Mouse (Mus musculus) E14TG2a.4 (cell line): ENCODE data around the gene Umad1.

Source experiments
- H3K27me3 ChIP-seq: 2 replicates; pipeline ENCODE4 v1.6.1; 2014; ENCODE audit warnings: low read length, control low read depth; ENCODE audit not compliant: insufficient read depth
- H3K36me3 ChIP-seq: 2 replicates; pipeline ENCODE4 v1.6.1; 2014; ENCODE audit warnings: low read length, control low read depth; ENCODE audit not compliant: insufficient read depth
- H3K4me1 ChIP-seq: replicated peaks from 2 replicates; pipeline ENCODE4 v1.6.1; 2014; ENCODE audit warnings: low read depth, low read length, control low read depth
- H3K4me3 ChIP-seq: replicated peaks from 2 replicates; pipeline ENCODE4 v1.5.1; 2014; ENCODE audit warnings: mild to moderate bottlenecking, low read length
- H3K9me3 ChIP-seq: 2 replicates; pipeline ENCODE4 v1.6.1; 2014; ENCODE audit warnings: low read length, control low read depth
- CTCF ChIP-seq: conservative IDR thresholded peaks from 2 replicates; pipeline ENCODE4 v1.5.1; 2014; ENCODE audit warnings: low read length
- NANOG ChIP-seq: IDR thresholded peaks from 2 replicates; pipeline ENCODE4 v1.6.1; 2014; ENCODE audit warnings: borderline replicate concordance, low read length, mixed read lengths
- POU5F1 ChIP-seq: IDR thresholded peaks from 2 replicates; pipeline ENCODE4 v1.6.1; 2014; ENCODE audit warnings: low read length, borderline replicate concordance

Umad1 gene

GRCm38 (mm10) chr6:8455599-8455998 lies 196.5 kb downstream of the Umad1 start:
- Histone ChIP-seq H3K4me1 (no peaks in the 10 kb centered on the region), H3K4me3 (no peak overlapping the region), H3K36me3 (no peaks in the 10 kb centered on the region), H3K9me3 (no peaks in the 10 kb centered on the region), H3K27me3 (no peaks in the 10 kb centered on the region)
- TF ChIP-seq NANOG (no peak), POU5F1 (no peak), CTCF (no peak)

GRCm38 (mm10) chr6:8458596-8458995 lies 199.5 kb downstream of the Umad1 start:
- H3K9me3 ChIP-seq: peaks cover 8% of the 10 kb centered on the region
- H3K4me3 ChIP-seq: no peak overlapping the region
- H3K4me1 ChIP-seq: no peaks in the 10 kb centered on the region
- TF ChIP-seq NANOG (no peak), POU5F1 (no peak), CTCF (no peak)
- H3K27me3 ChIP-seq: no peaks in the 10 kb centered on the region
- H3K36me3 ChIP-seq: no peaks in the 10 kb centered on the region

GRCm38 (mm10) chr6:8462447-8462846 lies 203.4 kb downstream of the Umad1 start:
- Histone ChIP-seq H3K36me3 (no peaks in the 10 kb centered on the region), H3K27me3 (no peaks in the 10 kb centered on the region), H3K9me3 (peaks cover 18% of the 10 kb centered on the region), H3K4me3 (no peak overlapping the region), H3K4me1 (no peaks in the 10 kb centered on the region)
- TF ChIP-seq CTCF: no peak
- no peak for TF ChIP-seq NANOG
- TF ChIP-seq POU5F1: no peak

- Histone ChIP-seq H3K4me1 (peaks cover 4% of the 10 kb centered on the region; the same call in 1 of the 2 replicates), H3K9me3 (peaks cover 18% of the 10 kb centered on the region), H3K4me3 (no peak overlapping the region), H3K36me3 (no peaks in the 10 kb centered on the region), H3K27me3 (no peaks in the 10 kb centered on the region)
- TF ChIP-seq POU5F1 (no peak), CTCF (no peak), NANOG (no peak)
Observed at GRCm38 (mm10) chr6:8465388-8465787, 206.3 kb downstream of the Umad1 start.

- Histone ChIP-seq H3K4me3 (no peak overlapping the region), H3K27me3 (no peaks in the 10 kb centered on the region), H3K9me3 (peaks cover 18% of the 10 kb centered on the region), H3K36me3 (no peaks in the 10 kb centered on the region), H3K4me1 (peaks cover 4% of the 10 kb centered on the region; the same call in 1 of the 2 replicates)
- TF ChIP-seq NANOG (no peak), POU5F1 (no peak), CTCF (no peak)
Observed at GRCm38 (mm10) chr6:8465985-8466384, 206.9 kb downstream of the Umad1 start.

- peaks cover 4% of the 10 kb centered on the region; the same call in 1 of the 2 replicates for H3K4me1 ChIP-seq
- no peaks in the 10 kb centered on the region for H3K27me3 ChIP-seq
- H3K9me3 ChIP-seq: peaks cover 18% of the 10 kb centered on the region
- no peaks in the 10 kb centered on the region for H3K36me3 ChIP-seq
- no peak overlapping the region for H3K4me3 ChIP-seq
- peak; percentile 90; the same call in 1 of the 2 replicates for TF ChIP-seq NANOG
- no peak for TF ChIP-seq POU5F1
Observed at GRCm38 (mm10) chr6:8467667-8468337, 208.7 kb downstream of the Umad1 start.

- Histone ChIP-seq H3K9me3 (no peaks in the 10 kb centered on the region), H3K4me3 (no peak overlapping the region), H3K36me3 (no peaks in the 10 kb centered on the region), H3K4me1 (peaks cover 4% of the 10 kb centered on the region; the same call in 1 of the 2 replicates), H3K27me3 (no peaks in the 10 kb centered on the region)
- TF ChIP-seq POU5F1 (no peak), CTCF (no peak), NANOG (no peak)
Observed at GRCm38 (mm10) chr6:8469918-8470317, 210.8 kb downstream of the Umad1 start.

- Histone ChIP-seq H3K9me3 (no peaks in the 10 kb centered on the region), H3K4me3 (no peak overlapping the region), H3K27me3 (no peaks in the 10 kb centered on the region), H3K4me1 (peaks cover 4% of the 10 kb centered on the region; the same call in 1 of the 2 replicates), H3K36me3 (no peaks in the 10 kb centered on the region)
- TF ChIP-seq NANOG (no peak), POU5F1 (no peak), CTCF (no peak)
Observed at GRCm38 (mm10) chr6:8472125-8472524, 213.0 kb downstream of the Umad1 start.

- Histone ChIP-seq H3K4me1 (peaks cover 4% of the 10 kb centered on the region; the same call in 1 of the 2 replicates), H3K27me3 (no peaks in the 10 kb centered on the region), H3K36me3 (no peaks in the 10 kb centered on the region), H3K9me3 (no peaks in the 10 kb centered on the region), H3K4me3 (no peak overlapping the region)
- TF ChIP-seq POU5F1 (no peak), NANOG (no peak), CTCF (no peak)
Observed at GRCm38 (mm10) chr6:8472915-8473314, 213.8 kb downstream of the Umad1 start.
